Mouse (Mus musculus) layer of hippocampus, adult 9-11 months (tissue): ENCODE data around the gene Olfr957.

Experiments
- DNase-seq: peaks from one replicate; pipeline ENCODE4 v3.0.0; 2022

The Olfr957 gene

GRCm38 (mm10) chr9:39515531-39515930 is at the start of gene Olfr957:
Gene Olfr957 (minus strand): TSS chr9:39515809.
- no peak for DNase-seq

- DNase-seq = no peak
Measured at GRCm38 (mm10) chr9:39558349-39558647, 42.7 kb upstream of the Olfr957 start.

- peak; percentile 53 for DNase-seq
Measured at GRCm38 (mm10) chr9:39557529-39558348, 42.1 kb upstream of the Olfr957 start.

- DNase-seq = peak; percentile 17
Measured at GRCm38 (mm10) chr9:39553946-39554345, 38.3 kb upstream of the Olfr957 start, which contains the start of gene Olfr958. Gene Olfr958 (minus strand): TSS chr9:39554054.

- DNase-seq = peak; percentile 14
Measured at GRCm38 (mm10) chr9:39550806-39551205, 35.2 kb upstream of the Olfr957 start.

- DNase-seq = no peak
Measured at GRCm38 (mm10) chr9:39523616-39524285, 8.1 kb upstream of the Olfr957 start.

GRCm38 (mm10) chr9:39518595-39518994 is 3.0 kb upstream of the Olfr957 start:
- DNase-seq = no peak

- no peak for DNase-seq
Measured at GRCm38 (mm10) chr9:39509412-39509811, 6.2 kb downstream of the Olfr957 start.

- peak; percentile 22 for DNase-seq
Measured at GRCm38 (mm10) chr9:39508998-39509397, 6.6 kb downstream of the Olfr957 start.

GRCm38 (mm10) chr9:39493895-39494294 is 21.7 kb downstream of the Olfr957 start, which contains the start of gene Olfr44:
Gene Olfr44 (minus strand): TSS chr9:39493995.
- DNase-seq = no peak

- DNase-seq = no peak
Measured at GRCm38 (mm10) chr9:39471844-39472243, 43.8 kb downstream of the Olfr957 start, which contains the start of gene Olfr955. Gene Olfr955 (minus strand): TSS chr9:39471944.
